Mouse (Mus musculus): ENCODE data around the gene Camsap2. TPM values are rescaled to one million over a fixed set of nuclear protein-coding genes. Genes with fewer than 3 reads are reported as not detected.

The Camsap2 gene
- polyA plus RNA-seq, 1 experiment from 2014 or later, result 7.7 TPM

DNA sequence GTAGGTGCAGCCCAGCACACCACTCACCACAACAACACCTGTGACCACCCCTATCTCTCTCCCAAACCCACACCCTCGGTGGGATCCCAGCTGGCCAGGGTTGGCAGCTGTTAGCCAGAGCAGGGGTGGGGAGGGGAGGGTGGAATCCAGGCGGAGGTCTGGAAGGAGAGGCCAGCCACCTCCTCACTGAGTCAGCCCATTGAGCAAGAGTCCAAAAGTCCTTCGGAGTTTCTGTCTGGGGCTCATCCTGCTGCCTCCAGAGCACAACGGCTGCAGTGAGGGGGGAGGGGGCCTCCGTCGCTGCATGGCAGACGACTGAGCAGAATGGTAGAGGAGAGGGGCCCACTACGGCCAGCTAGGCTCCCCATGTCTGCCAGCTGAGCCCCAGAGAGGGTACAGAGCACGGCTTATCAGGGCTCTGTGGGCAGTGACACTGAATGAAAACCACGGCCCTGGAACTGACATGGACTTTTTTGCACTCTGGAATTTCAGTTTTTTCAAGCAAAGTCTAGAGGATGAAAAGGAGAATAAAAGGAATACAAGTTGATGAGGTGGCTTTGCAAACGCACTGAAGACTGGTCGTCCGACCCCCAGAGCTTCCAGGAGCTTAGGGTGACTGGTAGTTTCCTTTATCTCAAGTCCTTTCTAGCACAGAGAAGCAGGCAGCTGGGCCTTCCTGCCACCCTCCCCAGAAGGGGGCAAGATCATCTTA is 117.4 kb downstream of the Camsap2 start:
- peak overlapping the region; percentile 78 for H3K27ac ChIP-seq (ENCODE audit: low read length)
- H3K4me1 ChIP-seq (ENCODE audit: insufficient read depth, low read depth, low read length), result peaks cover 11% of the 10 kb centered on the region; the same call in 1 of the 2 replicates
- WGBS, result 13% methylated on average over 13 of the region's 13 CpGs
- 0 out of 2 replicates have a peak, but pooled peaks cover 7% of the 10 kb centered on the region for H3K27me3 ChIP-seq (replicated peaks; ENCODE audit: insufficient read depth, low read length)
- H3K9ac ChIP-seq (replicated peaks; ENCODE audit: low read depth), result no peak overlapping the region
- peak overlapping the region; percentile 43 for H3K4me2 ChIP-seq (replicated peaks; ENCODE audit: low read depth, low read length)
- H3K4me3 ChIP-seq (ENCODE audit: low read depth, low read length), result no peak overlapping the region
- ATAC-seq, result peak; percentile 47
- H3K36me3 ChIP-seq (ENCODE audit: insufficient read depth, low read length), result no peaks in the 10 kb centered on the region
- TF ChIP-seq EP300 (IDR thresholded peaks at IDR 0.05), result no peak
- TF ChIP-seq CTCF (IDR thresholded peaks at IDR 0.05), result no peak
- peak; percentile 76 for DNase-seq (ENCODE audit: low spot score)
- no peaks in the 10 kb centered on the region for H3K9me3 ChIP-seq (ENCODE audit: low read length)

DNA sequence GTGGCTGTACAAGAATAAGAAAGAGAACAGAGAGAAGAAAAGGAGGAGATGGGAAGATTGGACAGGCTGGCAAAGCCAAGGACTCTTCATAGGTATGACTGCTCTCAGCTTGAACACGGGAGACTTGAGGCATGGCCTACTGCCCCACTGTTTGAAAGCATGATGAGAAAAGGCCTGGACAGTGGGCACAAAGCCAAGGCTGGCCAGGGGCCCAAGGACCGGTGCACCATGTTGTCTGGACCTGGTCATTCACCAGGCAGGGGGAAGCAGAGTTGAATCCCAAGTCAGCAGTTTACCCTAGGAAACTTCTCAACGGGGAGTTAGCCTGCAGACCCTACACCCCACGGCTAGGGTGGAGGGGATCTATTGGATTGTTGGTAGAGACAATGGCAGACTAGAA is 118.0 kb downstream of the Camsap2 start:
- no peak overlapping the region for H3K9ac ChIP-seq (replicated peaks; ENCODE audit: low read depth)
- WGBS, result 39% methylated on average over 4 of the region's 4 CpGs
- 0 out of 2 replicates have a peak, but pooled peaks cover 6% of the 10 kb centered on the region for H3K27me3 ChIP-seq (replicated peaks; ENCODE audit: insufficient read depth, low read length)
- no peak overlapping the region for H3K4me3 ChIP-seq (ENCODE audit: low read depth, low read length)
- peak overlapping the region; percentile 78 for H3K27ac ChIP-seq (ENCODE audit: low read length)
- DNase-seq (ENCODE audit: low spot score) (no peak), ATAC-seq (no peak)
- peak overlapping the region; percentile 43 for H3K4me2 ChIP-seq (replicated peaks; ENCODE audit: low read depth, low read length)
- H3K9me3 ChIP-seq (ENCODE audit: low read length), result no peaks in the 10 kb centered on the region
- no peak for TF ChIP-seq EP300 (IDR thresholded peaks at IDR 0.05)
- TF ChIP-seq CTCF (IDR thresholded peaks at IDR 0.05), result no peak
- peaks cover 9% of the 10 kb centered on the region; the same call in 1 of the 2 replicates for H3K4me1 ChIP-seq (ENCODE audit: insufficient read depth, low read depth, low read length)
- H3K36me3 ChIP-seq (ENCODE audit: insufficient read depth, low read length), result no peaks in the 10 kb centered on the region

DNA sequence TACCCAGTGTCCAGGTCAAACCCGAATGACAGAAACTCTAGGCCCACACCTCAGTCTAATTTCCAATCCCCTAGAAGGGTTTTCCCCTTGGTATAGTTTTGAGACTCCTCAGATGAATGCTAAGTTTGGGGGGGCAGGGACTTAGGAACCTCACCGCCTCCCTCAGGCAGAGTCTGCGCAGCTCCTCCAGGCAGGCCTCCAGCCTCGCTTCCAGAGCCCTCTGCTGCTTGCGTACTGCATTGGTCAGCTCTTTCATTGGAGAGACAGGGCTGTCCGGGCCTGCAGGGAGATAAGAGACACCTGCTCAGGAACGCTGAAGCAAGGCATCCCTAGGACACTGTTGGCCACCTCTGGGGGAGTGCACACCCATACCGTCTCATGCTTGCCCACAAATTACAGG is 119.3 kb downstream of the Camsap2 start:
- no peak overlapping the region for H3K9ac ChIP-seq (replicated peaks; ENCODE audit: low read depth)
- no peaks in the 10 kb centered on the region for H3K9me3 ChIP-seq (ENCODE audit: low read length)
- 87% methylated on average over 8 of the region's 8 CpGs for WGBS
- ATAC-seq, result no peak
- no peaks in the 10 kb centered on the region for H3K36me3 ChIP-seq (ENCODE audit: insufficient read depth, low read length)
- H3K4me1 ChIP-seq (ENCODE audit: insufficient read depth, low read depth, low read length), result peaks cover 9% of the 10 kb centered on the region; the same call in 1 of the 2 replicates
- TF ChIP-seq CTCF (IDR thresholded peaks at IDR 0.05) (no peak), EP300 (IDR thresholded peaks at IDR 0.05) (no peak)
- DNase-seq (ENCODE audit: low spot score), result no peak
- no peak overlapping the region for H3K4me3 ChIP-seq (ENCODE audit: low read depth, low read length)
- H3K27ac ChIP-seq (ENCODE audit: low read length), result no peak overlapping the region
- no peak overlapping the region for H3K4me2 ChIP-seq (replicated peaks; ENCODE audit: low read depth, low read length)
- no peaks in the 10 kb centered on the region for H3K27me3 ChIP-seq (replicated peaks; ENCODE audit: insufficient read depth, low read length)

DNA sequence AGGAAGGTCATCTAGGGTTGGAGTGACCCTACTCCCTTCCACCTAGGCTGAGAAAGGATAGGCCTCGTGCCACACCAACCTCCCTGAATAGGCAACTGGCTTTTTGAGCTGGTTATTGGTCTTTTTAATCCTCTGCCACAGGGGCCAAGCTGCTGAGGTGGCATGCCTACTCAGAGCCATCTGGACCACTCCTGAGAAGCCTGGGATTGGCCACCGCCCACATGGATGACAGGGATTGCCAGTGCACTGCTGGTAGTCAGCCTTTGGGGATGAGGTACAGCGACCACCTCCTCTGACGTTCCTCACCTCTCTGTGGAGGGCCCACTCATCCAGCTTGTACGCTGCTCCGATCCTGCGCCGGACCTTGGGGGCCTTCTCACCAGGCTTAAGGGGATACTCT is 120.1 kb downstream of the Camsap2 start:
- ATAC-seq (no peak), DNase-seq (ENCODE audit: low spot score) (no peak)
- H3K4me1 ChIP-seq (ENCODE audit: insufficient read depth, low read depth, low read length), result peaks cover 9% of the 10 kb centered on the region; the same call in 1 of the 2 replicates
- 92% methylated on average over 8 of the region's 8 CpGs for WGBS
- no peak overlapping the region for H3K4me2 ChIP-seq (replicated peaks; ENCODE audit: low read depth, low read length)
- no peak overlapping the region for H3K27ac ChIP-seq (ENCODE audit: low read length)
- no peak overlapping the region for H3K4me3 ChIP-seq (ENCODE audit: low read depth, low read length)
- H3K9me3 ChIP-seq (ENCODE audit: low read length), result no peaks in the 10 kb centered on the region
- H3K9ac ChIP-seq (replicated peaks; ENCODE audit: low read depth), result no peak overlapping the region
- no peaks in the 10 kb centered on the region for H3K27me3 ChIP-seq (replicated peaks; ENCODE audit: insufficient read depth, low read length)
- TF ChIP-seq EP300 (IDR thresholded peaks at IDR 0.05), result no peak
- TF ChIP-seq CTCF (IDR thresholded peaks at IDR 0.05), result no peak
- H3K36me3 ChIP-seq (ENCODE audit: insufficient read depth, low read length), result no peaks in the 10 kb centered on the region

DNA sequence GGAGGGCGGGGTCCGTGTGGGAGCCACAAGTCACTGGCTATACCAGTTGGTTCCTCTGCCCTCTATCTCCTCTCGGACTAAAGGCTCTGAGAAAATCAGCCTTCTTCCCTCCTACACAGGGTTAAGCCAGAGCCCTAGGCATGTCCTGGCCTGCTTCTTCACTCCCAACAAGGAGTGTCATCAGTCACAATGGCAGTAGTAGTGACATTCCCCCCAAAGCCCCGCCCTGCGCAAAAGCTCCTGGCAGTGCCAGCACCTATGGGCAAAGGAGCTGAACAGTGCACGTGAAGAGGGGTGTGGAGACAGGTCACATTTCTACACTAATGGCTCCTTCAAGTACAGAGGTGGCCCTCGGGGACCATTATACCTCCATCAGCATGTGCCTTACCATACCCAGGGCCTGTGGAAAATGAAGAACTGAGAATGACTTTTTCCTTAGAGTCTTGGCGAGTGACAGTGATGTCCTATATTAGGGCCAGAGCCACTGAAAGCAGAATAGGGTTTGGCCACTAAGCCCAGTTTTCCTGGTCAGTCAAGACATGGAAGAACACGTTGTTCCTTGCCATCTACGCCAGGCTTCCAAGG is 122.1 kb downstream of the Camsap2 start:
- no peak for TF ChIP-seq CTCF (IDR thresholded peaks at IDR 0.05)
- TF ChIP-seq EP300 (IDR thresholded peaks at IDR 0.05), result no peak
- DNase-seq (ENCODE audit: low spot score) (no peak), ATAC-seq (no peak)
- H3K9me3 ChIP-seq (ENCODE audit: low read length), result no peaks in the 10 kb centered on the region
- H3K4me3 ChIP-seq (ENCODE audit: low read depth, low read length), result no peak overlapping the region
- no peaks in the 10 kb centered on the region for H3K36me3 ChIP-seq (ENCODE audit: insufficient read depth, low read length)
- 83% methylated on average over 10 of the region's 10 CpGs for WGBS
- H3K9ac ChIP-seq (replicated peaks; ENCODE audit: low read depth), result no peak overlapping the region
- peaks cover 13% of the 10 kb centered on the region; the same call in 1 of the 2 replicates for H3K4me1 ChIP-seq (ENCODE audit: insufficient read depth, low read depth, low read length)
- no peak overlapping the region for H3K4me2 ChIP-seq (replicated peaks; ENCODE audit: low read depth, low read length)
- no peak overlapping the region for H3K27ac ChIP-seq (ENCODE audit: low read length)
- no peaks in the 10 kb centered on the region for H3K27me3 ChIP-seq (replicated peaks; ENCODE audit: insufficient read depth, low read length)

DNA sequence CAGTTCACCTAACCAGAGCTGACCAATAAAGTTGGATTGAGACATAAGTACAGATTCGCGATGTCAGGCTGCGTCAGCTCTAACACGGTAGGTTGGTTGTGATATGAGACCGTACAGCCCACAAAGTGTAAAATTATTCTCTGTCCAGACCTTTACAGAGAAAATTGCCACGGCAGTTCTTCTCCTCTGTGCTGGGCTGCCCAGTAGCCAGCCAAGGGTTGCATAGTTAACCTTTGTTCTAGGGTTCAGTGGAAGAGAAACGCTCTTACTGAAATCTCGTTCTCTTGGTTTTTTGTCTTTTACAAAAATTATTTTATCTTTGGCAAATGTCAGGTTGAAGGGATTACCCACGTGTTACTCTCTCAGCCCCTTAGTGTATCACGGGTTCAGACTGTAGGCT is 123.5 kb downstream of the Camsap2 start:
- no peak overlapping the region for H3K4me3 ChIP-seq (ENCODE audit: low read depth, low read length)
- DNase-seq (ENCODE audit: low spot score) (no peak), ATAC-seq (no peak)
- TF ChIP-seq CTCF (IDR thresholded peaks at IDR 0.05) (no peak), EP300 (IDR thresholded peaks at IDR 0.05) (no peak)
- peaks cover 4% of the 10 kb centered on the region; the same call in 1 of the 2 replicates for H3K4me1 ChIP-seq (ENCODE audit: insufficient read depth, low read depth, low read length)
- WGBS, result 73% methylated on average over 10 of the region's 10 CpGs
- no peak overlapping the region for H3K27ac ChIP-seq (ENCODE audit: low read length)
- H3K36me3 ChIP-seq (ENCODE audit: insufficient read depth, low read length), result no peaks in the 10 kb centered on the region
- H3K4me2 ChIP-seq (replicated peaks; ENCODE audit: low read depth, low read length), result no peak overlapping the region
- no peaks in the 10 kb centered on the region for H3K9me3 ChIP-seq (ENCODE audit: low read length)
- no peaks in the 10 kb centered on the region for H3K27me3 ChIP-seq (replicated peaks; ENCODE audit: insufficient read depth, low read length)
- no peak overlapping the region for H3K9ac ChIP-seq (replicated peaks; ENCODE audit: low read depth)
